Mouse (Mus musculus): ENCODE data around the gene Fn1.

DNA sequence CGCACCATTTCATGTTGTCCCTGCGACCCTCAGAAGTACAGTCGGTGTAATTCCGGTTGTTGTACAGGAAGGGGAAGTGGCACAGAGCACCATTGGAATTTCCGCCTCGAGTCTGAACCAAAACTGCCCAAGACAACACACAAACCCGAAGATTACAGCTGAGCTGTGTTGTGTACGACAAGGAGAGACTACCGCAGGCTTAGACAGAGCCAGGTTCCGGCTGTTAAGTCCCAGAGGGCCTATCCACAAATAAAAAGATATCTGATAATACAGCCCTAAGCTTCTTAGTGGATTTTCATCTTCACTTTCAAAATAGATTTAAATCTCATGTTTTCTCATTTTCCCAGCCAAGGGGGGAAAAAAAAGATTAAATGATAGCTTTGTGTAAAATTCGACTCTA is 11.8 kb downstream of the Fn1 start:
- TF ChIP-seq POLR2A (IDR thresholded peaks at IDR 0.05; ENCODE audit: borderline replicate concordance, control insufficient read depth, low read depth, low read length), result no peak
- no peak for TF ChIP-seq CTCF (IDR thresholded peaks at IDR 0.05; ENCODE audit: control insufficient read depth, insufficient read depth, low read length)

All from bone marrow, adult 2 months (tissue).